Mouse (Mus musculus) cortical plate, adult 2 months (tissue): ENCODE results near the gene Stn1. TPM values are rescaled to one million over a fixed set of nuclear protein-coding genes. Genes with fewer than 3 reads are reported as not detected.

Experiments
- H3K27ac ChIP-seq: fragments of 200-500 bp; 2 replicates; pipeline ENCODE4 v1.5.1; 2012; ENCODE audit warnings: low read length, control low read depth, inconsistent platforms; ENCODE audit not compliant: insufficient read depth
- H3K4me1 ChIP-seq: fragments of 200-500 bp; 2 replicates; pipeline ENCODE4 v1.6.1; 2011; ENCODE audit warnings: low read length; ENCODE audit not compliant: control insufficient read depth, insufficient read depth
- H3K4me3 ChIP-seq: fragments of 200-500 bp; 2 replicates; pipeline ENCODE4 v1.5.1; 2011; ENCODE audit warnings: mild to moderate bottlenecking, low read length, control low read depth; ENCODE audit not compliant: insufficient read depth
- CTCF ChIP-seq: fragments of 200-500 bp; IDR thresholded peaks from 2 replicates; pipeline ENCODE4 v1.5.1; 2011; ENCODE audit warnings: mild to moderate bottlenecking, control low read depth, low read length; ENCODE audit not compliant: insufficient read depth; ENCODE audit errors: extremely low read depth
- POLR2A ChIP-seq: fragments of 200-500 bp; IDR thresholded peaks from 2 replicates; pipeline ENCODE4 v1.6.1; 2011; ENCODE audit warnings: mild to moderate bottlenecking, low read length, control low read depth; ENCODE audit not compliant: insufficient read depth; ENCODE audit errors: extremely low read depth
- polyA plus RNA-seq: library from polyadenylated mRNA; depleted of rRNA; stranded (reverse); fragments of >200 nt; gene quantifications from 2 replicates; pipeline ENCODE4 v1.2.3, GENCODE M21; 2012; rRNA removed

Stn1 gene
- polyA plus RNA-seq, 1 experiment, result 19.5 TPM

GRCm38 (mm10) chr19:47457711-47458503, 79.4 kb downstream of the Stn1 start:
- Histone ChIP-seq H3K4me3 (no peak overlapping the region), H3K27ac (no peak overlapping the region), H3K4me1 (peaks cover 5% of the 10 kb centered on the region; the same call in 1 of the 2 replicates)
- TF ChIP-seq POLR2A, result no peak
- TF ChIP-seq CTCF, result no peak

GRCm38 (mm10) chr19:47456021-47456420, 81.3 kb downstream of the Stn1 start:
- no peak for TF ChIP-seq CTCF
- TF ChIP-seq POLR2A, result no peak
- peaks cover 5% of the 10 kb centered on the region; the same call in 1 of the 2 replicates for H3K4me1 ChIP-seq

GRCm38 (mm10) chr19:47455001-47455755, 82.1 kb downstream of the Stn1 start:
- H3K4me1 ChIP-seq, result peaks cover 5% of the 10 kb centered on the region; the same call in 1 of the 2 replicates
- no peak overlapping the region for H3K4me3 ChIP-seq
- TF ChIP-seq CTCF, result no peak
- no peak for TF ChIP-seq POLR2A
- H3K27ac ChIP-seq, result no peak overlapping the region

More at GRCm38 (mm10) chr19:47456021-47456420, 81.3 kb downstream of the Stn1 start:
- H3K27ac ChIP-seq, result no peak overlapping the region
- H3K4me3 ChIP-seq, result no peak overlapping the region

DNA sequence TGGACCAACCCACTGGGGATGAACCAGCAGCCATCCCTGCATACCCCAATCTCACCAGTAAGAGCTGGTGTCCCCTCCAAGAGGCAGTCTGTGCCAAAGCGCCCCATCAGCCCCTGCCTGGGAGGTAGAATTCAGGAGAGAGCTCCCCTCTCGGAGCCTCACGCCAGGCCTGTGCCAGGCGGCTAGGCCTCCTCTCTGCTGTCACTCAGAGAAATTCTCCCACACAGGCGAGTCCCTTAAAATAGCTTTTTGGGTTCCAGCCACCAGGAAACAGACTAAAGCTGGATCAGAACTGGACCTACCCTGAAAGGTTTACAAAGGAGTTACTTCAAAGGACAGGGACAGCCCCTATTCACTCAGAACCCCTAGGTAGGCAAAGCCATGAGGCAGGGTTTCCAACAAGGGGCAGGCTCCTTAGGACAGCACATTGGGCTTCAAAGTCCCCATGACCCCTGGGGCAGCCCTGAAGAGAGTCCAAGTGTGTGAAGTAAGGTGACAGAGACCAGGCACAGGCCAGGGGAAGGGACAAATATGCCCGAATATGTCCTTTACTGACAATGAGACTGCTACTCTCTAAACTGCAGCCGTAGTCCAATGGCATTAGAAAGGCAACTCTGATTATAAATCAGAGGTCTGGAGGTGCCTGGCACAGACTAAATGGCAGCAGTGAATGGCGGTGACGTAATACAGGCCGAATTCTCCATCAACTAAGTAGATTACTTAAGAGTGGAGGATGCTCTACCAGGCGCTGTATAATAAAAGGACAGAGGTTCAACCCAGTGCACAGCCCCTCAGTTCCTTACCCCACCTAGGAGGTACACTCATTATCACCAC, 82.9 kb downstream of the Stn1 start:
- Histone ChIP-seq H3K4me3 (no peak overlapping the region), H3K4me1 (peaks cover 5% of the 10 kb centered on the region; the same call in 1 of the 2 replicates), H3K27ac (no peak overlapping the region)
- TF ChIP-seq CTCF, result no peak
- TF ChIP-seq POLR2A, result no peak

DNA sequence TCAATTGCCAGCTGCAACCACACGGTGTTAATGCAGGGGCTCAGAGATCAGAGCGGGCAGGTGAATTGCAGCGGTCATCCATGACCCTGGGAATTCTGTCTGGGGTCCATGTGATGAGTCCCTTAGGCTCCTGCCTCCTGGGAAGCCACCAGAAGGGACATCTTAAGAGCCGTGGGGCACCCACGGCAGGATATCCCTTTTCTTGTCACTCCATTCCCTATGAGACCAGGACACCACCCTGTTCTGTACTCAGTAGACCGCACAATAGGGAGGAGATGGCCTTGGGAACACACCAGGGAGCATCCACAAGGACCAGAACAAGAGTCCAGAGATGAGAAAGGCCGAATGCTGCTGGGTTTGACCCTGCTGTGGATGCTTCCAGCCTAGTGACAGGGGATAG, 84.0 kb downstream of the Stn1 start:
- peaks cover 5% of the 10 kb centered on the region; the same call in 1 of the 2 replicates for H3K4me1 ChIP-seq
- no peak overlapping the region for H3K4me3 ChIP-seq
- TF ChIP-seq CTCF, result no peak
- no peak for TF ChIP-seq POLR2A
- H3K27ac ChIP-seq, result no peak overlapping the region

DNA sequence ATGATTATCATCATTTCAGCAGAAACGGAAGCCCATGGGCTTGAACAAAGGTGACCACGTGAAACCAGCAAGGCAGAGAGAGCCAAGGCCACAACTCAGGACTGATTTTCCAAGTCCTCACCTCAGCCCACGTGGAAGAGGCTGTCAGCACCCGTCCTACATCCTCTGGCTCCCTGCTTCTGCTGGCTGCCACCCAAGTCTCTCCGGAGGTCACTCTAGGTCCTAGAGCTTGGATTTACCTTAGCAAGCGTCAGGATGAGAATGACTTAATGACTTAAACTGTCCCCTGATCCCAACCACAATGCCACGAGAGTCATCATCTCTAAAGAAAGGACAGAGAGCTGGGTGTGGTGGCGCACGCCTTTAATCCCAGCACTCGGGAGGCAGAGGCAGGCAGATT, 84.6 kb downstream of the Stn1 start:
- no peak overlapping the region for H3K4me3 ChIP-seq
- peaks cover 5% of the 10 kb centered on the region; the same call in 1 of the 2 replicates for H3K4me1 ChIP-seq
- no peak overlapping the region for H3K27ac ChIP-seq
- TF ChIP-seq POLR2A (no peak), CTCF (no peak)

DNA sequence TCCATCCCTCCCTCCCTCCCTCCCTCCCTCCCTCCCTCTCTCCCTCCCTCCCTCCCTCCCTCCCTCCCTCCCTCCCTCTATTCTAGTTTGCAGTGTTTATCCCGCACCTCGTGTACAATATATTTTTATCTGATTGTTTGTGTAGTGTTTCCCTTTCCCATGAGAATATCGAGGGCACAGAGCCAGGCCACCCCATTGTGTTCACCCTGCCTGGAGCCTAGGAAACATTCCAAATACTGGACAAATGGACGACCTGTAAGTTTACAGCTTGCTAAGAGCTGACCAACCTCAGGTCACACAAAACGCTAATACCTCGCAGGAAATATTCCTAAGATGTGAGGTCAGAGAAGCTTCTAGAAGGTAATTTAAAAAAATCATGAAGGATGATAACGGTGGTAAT, 85.1 kb downstream of the Stn1 start:
- no peak overlapping the region for H3K27ac ChIP-seq
- H3K4me3 ChIP-seq, result no peak overlapping the region
- peaks cover 5% of the 10 kb centered on the region; the same call in 1 of the 2 replicates for H3K4me1 ChIP-seq
- TF ChIP-seq POLR2A, result no peak
- no peak for TF ChIP-seq CTCF

DNA sequence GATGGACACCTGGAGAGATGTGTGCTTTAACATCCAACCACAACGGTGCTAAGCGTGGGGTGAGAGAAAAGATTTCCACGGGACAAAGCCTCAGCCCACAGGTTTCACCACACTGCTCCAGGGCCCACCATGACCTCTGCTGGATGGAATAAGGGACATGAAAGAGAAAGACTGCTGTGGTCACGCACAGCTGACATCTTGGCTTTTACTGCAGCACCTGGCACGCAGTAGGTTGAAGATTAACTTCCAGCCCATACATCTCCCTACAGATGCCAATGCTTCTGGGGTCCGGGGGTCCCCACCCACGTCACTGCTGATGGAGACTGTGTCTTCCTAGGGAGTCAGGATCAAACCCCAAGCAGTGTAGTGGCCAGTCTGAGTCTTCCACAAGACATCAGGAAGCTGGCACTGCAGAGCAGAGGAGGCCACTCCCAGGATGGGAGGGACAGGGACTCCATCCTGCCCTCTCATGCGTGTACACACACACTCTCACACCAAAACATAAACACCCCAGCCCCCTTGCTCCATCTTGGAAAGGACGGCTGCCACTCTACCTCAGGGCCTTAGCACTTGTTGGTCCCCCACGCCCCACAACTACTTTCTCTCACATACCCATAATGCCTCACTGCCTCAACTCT, 85.7 kb downstream of the Stn1 start:
- Histone ChIP-seq H3K4me1 (peaks cover 5% of the 10 kb centered on the region; the same call in 1 of the 2 replicates), H3K4me3 (no peak overlapping the region), H3K27ac (no peak overlapping the region)
- TF ChIP-seq POLR2A, result no peak
- no peak for TF ChIP-seq CTCF

Other genes starting within 250 kb of the Stn1 start
- 12.2 and 13.4 TPM in 2 replicates for gene Sh3pxd2a, start 73.1 kb downstream of the Stn1 start, polyA plus RNA-seq
- 34.5 and 34.6 TPM in 2 replicates for gene Slk, start 42.2 kb upstream of the Stn1 start, polyA plus RNA-seq
- 0.38 and 0.90 TPM in 2 replicates for gene Col17a1, start 154.6 kb upstream of the Stn1 start, polyA plus RNA-seq
- gene Sfr1, start 194.2 kb upstream of the Stn1 start, polyA plus RNA-seq, result 64.9 and 69.6 TPM in 2 replicates